Mouse (Mus musculus) c-Kit-positive CD71-positive TER-119-negative erythroid progenitor cells, embryonic 14.5 days (primary cell): ENCODE results near the gene Dnajb6.

Experiments
- DNase-seq: peaks from one replicate; pipeline ENCODE4 v3.0.0-alpha.2; 2013; ENCODE audit warnings: low read depth

Gene Dnajb6

GRCm38 (mm10) chr5:29852376-29852775 is 116.9 kb downstream of the Dnajb6 start:
- DNase-seq, result no peak

GRCm38 (mm10) chr5:29853035-29853434 is 117.5 kb downstream of the Dnajb6 start:
- no peak for DNase-seq

- DNase-seq, result no peak
These were observed 118.9 kb downstream of the Dnajb6 start for GRCm38 (mm10) chr5:29854376-29854775.

- DNase-seq, result no peak
These were observed 119.5 kb downstream of the Dnajb6 start for GRCm38 (mm10) chr5:29854971-29855370.

GRCm38 (mm10) chr5:29861522-29861921 is 126.0 kb downstream of the Dnajb6 start:
- DNase-seq, result no peak

- no peak for DNase-seq
These were observed 126.9 kb downstream of the Dnajb6 start for GRCm38 (mm10) chr5:29862388-29862787.

GRCm38 (mm10) chr5:29864291-29864737 is 128.8 kb downstream of the Dnajb6 start:
- no peak for DNase-seq

GRCm38 (mm10) chr5:29864994-29865393 is 129.5 kb downstream of the Dnajb6 start:
- DNase-seq, result no peak
